Mouse (Mus musculus): Measurements from ENCODE around the gene Mlxip. TPM values are rescaled to one million over a fixed set of nuclear protein-coding genes. Genes with fewer than 3 reads are reported as not detected.

Gene Mlxip
- polyA plus RNA-seq, 1 experiment from 2014 or later, result 23.5 TPM

- Histone ChIP-seq H3K9me3 (no peaks in the 10 kb centered on the region), H3K4me1 (replicated peaks) (no peaks in the 10 kb centered on the region), H3K9ac (no peak overlapping the region), H3K4me3 (no peak overlapping the region), H3K36me3 (peaks cover 96% of the 10 kb centered on the region), H3K27me3 (no peaks in the 10 kb centered on the region), H3K27ac (replicated peaks) (no peak overlapping the region), H3K4me2 (no peak overlapping the region)
- ATAC-seq (ENCODE audit: low read depth), result no peak
- 78% methylated on average over 13 of the region's 13 CpGs for WGBS
Observed at GRCm38 (mm10) chr5:123368869-123369488, 25.6 kb upstream of the Mlxip start.

- Histone ChIP-seq H3K9ac (no peak overlapping the region), H3K4me3 (no peak overlapping the region), H3K36me3 (peaks cover 91% of the 10 kb centered on the region), H3K27me3 (no peaks in the 10 kb centered on the region), H3K4me1 (replicated peaks) (no peaks in the 10 kb centered on the region), H3K4me2 (no peak overlapping the region), H3K9me3 (no peaks in the 10 kb centered on the region), H3K27ac (replicated peaks) (no peak overlapping the region)
- ATAC-seq (ENCODE audit: low read depth), result no peak
- WGBS, result 96% methylated on average over 5 of the region's 5 CpGs
Observed at GRCm38 (mm10) chr5:123370049-123370448, 24.5 kb upstream of the Mlxip start.

DNA sequence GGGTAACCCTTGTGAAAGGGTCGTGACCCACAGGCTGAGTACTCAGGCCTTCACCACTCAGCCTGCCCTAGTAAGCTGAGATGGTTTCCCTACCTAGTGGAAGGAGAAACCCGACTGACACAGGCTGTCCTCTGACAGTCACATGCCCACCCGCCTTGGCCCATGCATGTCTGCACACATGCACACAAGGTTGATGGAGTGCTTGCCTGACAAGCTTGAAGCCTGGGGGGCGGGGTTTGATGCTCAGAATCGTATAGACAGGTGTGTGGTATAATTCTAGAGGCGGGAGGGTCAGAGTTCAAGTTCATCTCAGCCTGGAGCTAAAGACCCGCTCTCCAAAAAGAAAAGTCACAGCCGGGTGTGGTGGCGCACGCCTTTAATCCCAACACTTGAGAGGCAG, 19.3 kb upstream of the Mlxip start:
- WGBS, result 94% methylated on average over 10 of the region's 10 CpGs
- Histone ChIP-seq H3K9ac (no peak overlapping the region), H3K4me3 (no peak overlapping the region), H3K9me3 (no peaks in the 10 kb centered on the region), H3K4me1 (replicated peaks) (peaks cover 14% of the 10 kb centered on the region; the same call in 1 of the 2 replicates), H3K4me2 (no peak overlapping the region), H3K27me3 (no peaks in the 10 kb centered on the region), H3K36me3 (peaks cover 46% of the 10 kb centered on the region), H3K27ac (replicated peaks) (no peak overlapping the region)
- ATAC-seq (ENCODE audit: low read depth), result no peak

DNA sequence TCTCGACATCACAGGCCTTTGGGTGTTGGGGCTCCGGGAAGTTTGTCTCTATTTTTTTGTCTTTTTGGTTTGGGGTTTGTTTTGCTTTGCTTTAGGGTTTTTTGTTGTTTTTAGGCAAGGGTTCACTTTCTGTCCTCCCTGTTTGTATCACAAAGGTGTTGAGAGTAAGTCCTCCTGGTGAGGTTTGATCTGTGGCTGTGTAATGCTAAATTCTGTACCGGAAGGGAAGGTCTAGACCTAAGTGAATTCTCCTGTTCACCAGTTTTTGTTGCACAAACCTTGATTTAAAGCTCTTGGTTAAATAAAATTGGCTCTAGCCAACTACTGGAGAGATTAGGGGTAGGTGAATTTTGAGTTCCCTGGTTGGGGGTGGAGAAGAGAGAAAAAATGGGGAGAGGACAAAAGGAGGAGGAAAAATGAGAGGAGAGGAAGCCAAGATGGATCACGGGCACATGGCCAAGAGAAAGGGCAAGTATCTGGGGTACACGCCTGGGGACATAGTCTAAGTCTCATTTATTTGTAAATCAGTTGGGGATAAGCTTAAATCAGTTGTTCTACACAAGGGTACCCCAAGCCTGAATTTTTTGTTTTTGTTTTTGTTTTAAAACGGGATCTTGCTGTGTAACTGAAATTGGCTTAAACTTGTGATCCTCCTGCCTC, 18.7 kb upstream of the Mlxip start:
- ATAC-seq (ENCODE audit: low read depth), result no peak
- H3K4me1 ChIP-seq (replicated peaks), result peaks cover 14% of the 10 kb centered on the region; the same call in 1 of the 2 replicates
- H3K9ac ChIP-seq, result no peak overlapping the region
- H3K27me3 ChIP-seq, result no peaks in the 10 kb centered on the region
- peaks cover 39% of the 10 kb centered on the region for H3K36me3 ChIP-seq
- H3K4me3 ChIP-seq, result no peak overlapping the region
- H3K9me3 ChIP-seq, result no peaks in the 10 kb centered on the region
- H3K27ac ChIP-seq (replicated peaks), result peak overlapping the region; percentile 38; the same call in 1 of the 2 replicates
- 90% methylated on average over 6 of the region's 6 CpGs for WGBS
- H3K4me2 ChIP-seq, result no peak overlapping the region

DNA sequence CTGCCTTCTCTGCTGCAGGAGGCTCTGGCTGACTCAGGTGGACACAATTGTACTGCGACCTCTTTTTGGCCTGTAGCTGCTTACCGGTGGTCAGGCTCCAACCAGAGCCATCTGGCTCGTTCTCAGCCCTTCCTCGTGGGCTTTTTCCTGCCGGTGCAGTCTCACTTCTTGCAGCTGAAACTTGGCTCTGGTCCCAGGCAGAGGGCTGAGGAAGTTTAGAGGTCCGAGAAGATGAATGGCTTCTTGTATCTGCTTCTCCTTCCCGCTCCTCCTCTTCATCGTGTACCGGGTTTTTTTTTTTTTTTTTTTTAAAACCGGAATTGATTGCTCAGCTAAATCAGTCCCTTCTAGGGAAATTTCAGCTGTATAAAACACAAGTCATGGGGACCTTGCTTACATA, 18.0 kb upstream of the Mlxip start:
- Histone ChIP-seq H3K9ac (no peak overlapping the region), H3K4me3 (no peak overlapping the region), H3K27ac (replicated peaks) (peak overlapping the region; percentile 38; the same call in 1 of the 2 replicates), H3K4me2 (no peak overlapping the region), H3K36me3 (peaks cover 33% of the 10 kb centered on the region), H3K4me1 (replicated peaks) (peaks cover 14% of the 10 kb centered on the region; the same call in 1 of the 2 replicates), H3K27me3 (no peaks in the 10 kb centered on the region), H3K9me3 (no peaks in the 10 kb centered on the region)
- 32% methylated on average over 10 of the region's 10 CpGs for WGBS
- no peak for ATAC-seq (ENCODE audit: low read depth)

GRCm38 (mm10) chr5:123377120-123377955, 17.3 kb upstream of the Mlxip start:
- Histone ChIP-seq H3K27ac (replicated peaks) (peak overlapping the region; percentile 19; the same call in 1 of the 2 replicates), H3K9ac (no peak overlapping the region), H3K27me3 (no peaks in the 10 kb centered on the region), H3K4me3 (no peak overlapping the region), H3K36me3 (peaks cover 25% of the 10 kb centered on the region), H3K4me1 (replicated peaks) (peaks cover 22% of the 10 kb centered on the region), H3K9me3 (no peaks in the 10 kb centered on the region), H3K4me2 (no peak overlapping the region)
- no peak for ATAC-seq (ENCODE audit: low read depth)
- WGBS, result 69% methylated on average over 15 of the region's 15 CpGs

GRCm38 (mm10) chr5:123378712-123379111, 15.9 kb upstream of the Mlxip start:
- H3K36me3 ChIP-seq, result peaks cover 11% of the 10 kb centered on the region
- peaks cover 22% of the 10 kb centered on the region for H3K4me1 ChIP-seq (replicated peaks)
- no peaks in the 10 kb centered on the region for H3K27me3 ChIP-seq
- no peak overlapping the region for H3K4me2 ChIP-seq
- H3K9me3 ChIP-seq, result no peaks in the 10 kb centered on the region
- no peak overlapping the region for H3K4me3 ChIP-seq
- H3K9ac ChIP-seq, result no peak overlapping the region
- no peak for ATAC-seq (ENCODE audit: low read depth)
- no peak overlapping the region for H3K27ac ChIP-seq (replicated peaks)
- 78% methylated on average over 9 of the region's 9 CpGs for WGBS

DNA sequence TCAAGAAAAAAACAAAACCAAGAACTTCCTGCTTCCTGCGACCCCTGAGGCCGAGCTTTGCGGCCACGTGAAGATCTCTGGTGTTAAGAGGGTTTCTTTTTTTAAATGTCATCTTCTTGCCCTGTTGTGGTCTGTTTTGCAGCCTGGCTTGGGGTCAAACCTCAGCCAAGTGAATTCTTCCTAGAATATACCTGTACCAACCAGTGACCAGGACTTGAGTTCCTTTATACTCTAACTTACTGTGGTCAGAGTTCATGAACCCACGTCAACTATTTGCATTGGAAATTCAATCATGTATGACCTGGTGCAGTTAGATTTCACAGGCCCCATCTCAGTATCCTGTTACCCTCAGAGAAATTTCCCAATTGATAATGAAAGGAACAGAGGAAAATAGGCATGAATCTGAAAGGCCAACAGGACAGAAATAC, 15.1 kb upstream of the Mlxip start:
- no peak overlapping the region for H3K9ac ChIP-seq
- 67% methylated on average over 5 of the region's 5 CpGs for WGBS
- no peak for ATAC-seq (ENCODE audit: low read depth)

DNA sequence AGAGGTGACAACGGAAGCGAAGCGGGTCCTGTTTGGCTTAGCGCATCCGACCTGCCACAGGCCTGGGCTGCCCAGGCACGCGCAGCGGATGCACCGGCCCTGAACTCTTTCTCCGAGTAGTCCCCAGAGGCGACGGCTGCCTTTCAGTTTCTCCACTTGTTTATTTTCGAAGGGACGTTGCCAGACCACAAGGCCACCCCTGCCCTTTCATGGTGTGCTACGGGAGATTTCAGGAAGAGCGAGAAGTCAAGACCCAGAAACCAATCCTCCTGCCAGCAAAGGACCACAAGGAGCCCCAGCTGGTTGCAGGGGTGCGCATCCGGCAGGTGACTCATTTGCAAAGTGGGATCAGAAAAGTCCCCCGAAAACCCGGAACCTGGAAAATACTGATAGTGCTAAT, 12.6 kb upstream of the Mlxip start:
- ATAC-seq (ENCODE audit: low read depth), result no peak

More for the DNA sequence above, 15.1 kb upstream of the Mlxip start:
- Histone ChIP-seq H3K27me3 (no peaks in the 10 kb centered on the region), H3K4me1 (replicated peaks) (peaks cover 22% of the 10 kb centered on the region), H3K9me3 (no peaks in the 10 kb centered on the region), H3K4me2 (no peak overlapping the region), H3K36me3 (peaks cover 6% of the 10 kb centered on the region), H3K27ac (replicated peaks) (no peak overlapping the region), H3K4me3 (no peak overlapping the region)

GRCm38 (mm10) chr5:123382686-123383085, 11.9 kb upstream of the Mlxip start:
- Histone ChIP-seq H3K4me2 (no peak overlapping the region), H3K27me3 (no peaks in the 10 kb centered on the region), H3K4me1 (replicated peaks) (peaks cover 8% of the 10 kb centered on the region; the same call in 1 of the 2 replicates), H3K36me3 (no peaks in the 10 kb centered on the region), H3K4me3 (no peak overlapping the region), H3K9me3 (no peaks in the 10 kb centered on the region), H3K9ac (no peak overlapping the region), H3K27ac (replicated peaks) (no peak overlapping the region)
- ATAC-seq (ENCODE audit: low read depth), result no peak
- 76% methylated on average over 8 of the region's 8 CpGs for whole genome bisulfite sequencing

More for the DNA sequence above, 12.6 kb upstream of the Mlxip start:
- 39% methylated on average over 20 of the region's 20 CpGs for WGBS
- Histone ChIP-seq H3K4me1 (replicated peaks) (peaks cover 15% of the 10 kb centered on the region), H3K4me3 (no peak overlapping the region), H3K27me3 (no peaks in the 10 kb centered on the region), H3K4me2 (peak overlapping the region; percentile 5; the same call in 1 of the 2 replicates), H3K36me3 (no peaks in the 10 kb centered on the region), H3K9me3 (no peaks in the 10 kb centered on the region), H3K27ac (replicated peaks) (no peak overlapping the region), H3K9ac (no peak overlapping the region)

DNA sequence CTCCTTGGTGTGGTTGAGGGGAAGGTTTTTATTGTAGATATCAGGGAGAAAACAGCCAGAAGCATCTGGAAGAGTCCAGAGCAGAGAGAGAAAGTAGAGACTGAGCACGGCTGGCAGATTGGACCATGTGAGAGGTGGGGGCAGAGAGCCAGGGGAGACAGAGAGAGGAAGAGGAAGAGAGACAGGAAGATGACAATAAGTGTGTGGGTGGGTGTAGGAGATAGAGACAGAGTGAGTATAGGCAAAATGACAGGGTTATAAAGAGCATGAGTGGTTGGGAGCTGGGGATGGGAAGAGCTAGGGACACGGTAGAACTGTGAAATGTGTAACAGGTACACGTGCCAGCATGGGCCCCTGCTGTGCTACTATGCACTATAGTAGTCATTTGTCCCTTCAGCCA, 6.1 kb upstream of the Mlxip start:
- Histone ChIP-seq H3K27me3 (no peaks in the 10 kb centered on the region; the same call in 1 of the 2 replicates), H3K27ac (replicated peaks) (no peak overlapping the region), H3K4me3 (no peak overlapping the region), H3K36me3 (no peaks in the 10 kb centered on the region), H3K9ac (no peak overlapping the region), H3K4me2 (no peak overlapping the region), H3K4me1 (replicated peaks) (peaks cover 13% of the 10 kb centered on the region), H3K9me3 (no peaks in the 10 kb centered on the region)
- ATAC-seq (ENCODE audit: low read depth), result no peak
- 25% methylated on average over 3 of the region's 3 CpGs for WGBS

Data from neural tube, embryonic 13.5 days (tissue).